Mouse (Mus musculus): Measurements from ENCODE around the gene Usp37. TPM values are rescaled to one million over a fixed set of nuclear protein-coding genes. Genes with fewer than 3 reads are reported as not detected.

The Usp37 gene
- polyA plus RNA-seq, 1 experiment from 2014 or later = 28.6 TPM

DNA sequence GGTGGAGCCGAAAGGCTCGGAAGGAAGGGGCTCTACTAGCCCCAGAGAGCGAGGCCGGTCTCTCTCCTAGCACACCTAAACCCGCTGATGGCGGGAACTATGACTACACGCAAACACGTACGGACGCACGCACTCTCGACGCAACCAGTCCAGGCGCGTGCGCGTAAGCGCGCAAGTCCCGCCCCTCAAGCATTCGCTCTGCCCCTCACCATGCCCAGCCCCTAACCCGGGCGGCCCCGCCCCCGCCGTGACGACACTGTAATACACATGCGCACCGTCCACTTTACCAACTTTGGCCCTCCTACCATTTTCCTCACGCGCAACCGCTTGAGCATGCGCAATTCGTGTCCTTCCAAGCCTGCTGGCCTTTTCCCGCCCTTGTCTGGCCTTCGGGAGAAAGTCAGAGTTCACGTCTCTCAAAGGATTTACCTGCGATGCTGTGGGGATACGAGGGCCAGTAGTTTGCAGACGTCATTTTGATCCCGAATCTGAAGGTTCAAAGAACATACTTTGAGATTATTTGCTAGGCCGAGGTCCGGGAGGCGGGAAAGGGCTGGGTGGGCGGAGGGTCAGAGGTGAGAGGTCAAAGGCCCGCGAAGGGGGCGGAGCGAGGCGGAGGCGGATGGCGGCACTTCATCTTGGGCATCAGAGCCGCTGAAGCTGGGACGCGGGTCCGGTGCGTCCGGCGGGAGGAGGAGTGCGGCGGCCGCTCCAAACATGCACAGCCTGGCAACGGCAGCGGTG lies 38.2 kb downstream of the Usp37 start, which contains the start of gene Cnot9:
Cnot9 (plus strand) TSS at position 338 of the 744 bp plus-strand sequence.
- no peaks in the 10 kb centered on the region for H3K36me3 ChIP-seq (ENCODE audit: control insufficient read depth, insufficient read depth, low read length)
- ATAC-seq (peak; percentile 100), DNase-seq (ENCODE audit: low spot score) (peak; percentile 99)
- peak within 1 kb of the TSS; percentile 88 for H3K4me2 ChIP-seq (ENCODE audit: low read length)
- H3K27ac ChIP-seq (ENCODE audit: low read depth, low read length) = peak within 1 kb of the TSS; percentile 87
- peak within 1 kb of the TSS; percentile 92 for H3K4me3 ChIP-seq (ENCODE audit: low read depth, low read length)
- H3K27me3 ChIP-seq (replicated peaks; ENCODE audit: control insufficient read depth, insufficient read depth, low read length) = no peaks in the 10 kb centered on the region
- H3K9me3 ChIP-seq (replicated peaks; ENCODE audit: control insufficient read depth, low read length) = no peaks in the 10 kb centered on the region
- peaks cover 25% of the 10 kb centered on the region for H3K4me1 ChIP-seq (ENCODE audit: control insufficient read depth, insufficient read depth, low read length)
- under 1% methylated on average over 60 of the region's 64 CpGs for WGBS
- H3K9ac ChIP-seq (ENCODE audit: low read length) = peak within 1 kb of the TSS; percentile 93

DNA sequence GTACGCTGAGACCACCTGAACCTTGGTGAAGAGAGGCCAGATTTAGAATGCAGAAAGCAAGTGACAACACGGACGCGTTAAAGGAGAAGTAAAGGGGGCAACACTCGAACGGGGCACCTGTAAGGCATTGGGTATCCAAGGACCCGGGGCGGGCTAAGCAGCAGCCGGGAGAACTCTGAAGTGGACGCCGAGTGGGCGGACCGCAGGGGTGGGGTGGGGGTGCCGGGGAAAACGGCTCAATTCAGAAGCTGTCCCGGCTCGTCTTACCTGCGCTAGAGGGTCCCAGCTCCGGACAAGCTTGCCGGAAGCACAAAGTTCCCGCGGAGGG lies 38.7 kb downstream of the Usp37 start:
- H3K4me1 ChIP-seq (ENCODE audit: control insufficient read depth, insufficient read depth, low read length) = peaks cover 25% of the 10 kb centered on the region
- H3K9me3 ChIP-seq (replicated peaks; ENCODE audit: control insufficient read depth, low read length) = no peaks in the 10 kb centered on the region
- 2% methylated on average over 22 of the region's 22 CpGs for WGBS
- no peaks in the 10 kb centered on the region for H3K27me3 ChIP-seq (replicated peaks; ENCODE audit: control insufficient read depth, insufficient read depth, low read length)
- peak overlapping the region; percentile 79 for H3K9ac ChIP-seq (ENCODE audit: low read length)
- no peaks in the 10 kb centered on the region for H3K36me3 ChIP-seq (ENCODE audit: control insufficient read depth, insufficient read depth, low read length)
- no peak for DNase-seq (ENCODE audit: low spot score)
- H3K4me3 ChIP-seq (ENCODE audit: low read depth, low read length) = peak overlapping the region; percentile 92
- peak overlapping the region; percentile 59 for H3K27ac ChIP-seq (ENCODE audit: low read depth, low read length)
- ATAC-seq = no peak; the same call in 1 of the 2 replicates
- peak overlapping the region; percentile 88 for H3K4me2 ChIP-seq (ENCODE audit: low read length)

DNA sequence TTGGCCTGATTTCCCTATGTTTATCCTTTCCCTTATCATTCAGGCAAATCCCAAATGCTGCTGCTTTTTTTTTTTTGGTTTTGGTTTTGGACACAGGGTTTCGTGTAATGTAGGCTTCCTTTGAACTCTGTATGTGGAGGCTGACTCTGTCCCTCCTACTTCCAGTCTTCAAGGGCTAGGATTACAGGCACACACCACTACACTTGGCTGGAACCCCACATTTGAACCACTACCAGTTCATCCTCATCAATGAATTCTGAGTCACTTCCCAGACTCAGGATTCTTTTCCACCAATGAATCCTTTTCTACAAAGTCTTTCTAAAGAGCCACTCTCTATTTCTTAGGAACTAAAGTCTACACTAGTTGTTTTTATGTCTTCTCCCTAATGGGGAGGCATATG lies 43.0 kb downstream of the Usp37 start:
- H3K9me3 ChIP-seq (replicated peaks; ENCODE audit: control insufficient read depth, low read length) = no peaks in the 10 kb centered on the region
- no peak overlapping the region for H3K4me3 ChIP-seq (ENCODE audit: low read depth, low read length)
- H3K9ac ChIP-seq (ENCODE audit: low read length) = no peak overlapping the region
- WGBS = 79% methylated on average over 1 of the region's 1 CpGs
- peaks cover 8% of the 10 kb centered on the region for H3K4me1 ChIP-seq (ENCODE audit: control insufficient read depth, insufficient read depth, low read length)
- DNase-seq (ENCODE audit: low spot score) (no peak), ATAC-seq (no peak)
- no peaks in the 10 kb centered on the region for H3K27me3 ChIP-seq (replicated peaks; ENCODE audit: control insufficient read depth, insufficient read depth, low read length)
- H3K36me3 ChIP-seq (ENCODE audit: control insufficient read depth, insufficient read depth, low read length) = peaks cover 10% of the 10 kb centered on the region; the same call in 1 of the 2 replicates
- no peak overlapping the region for H3K4me2 ChIP-seq (ENCODE audit: low read length)
- no peak overlapping the region for H3K27ac ChIP-seq (ENCODE audit: low read depth, low read length)

DNA sequence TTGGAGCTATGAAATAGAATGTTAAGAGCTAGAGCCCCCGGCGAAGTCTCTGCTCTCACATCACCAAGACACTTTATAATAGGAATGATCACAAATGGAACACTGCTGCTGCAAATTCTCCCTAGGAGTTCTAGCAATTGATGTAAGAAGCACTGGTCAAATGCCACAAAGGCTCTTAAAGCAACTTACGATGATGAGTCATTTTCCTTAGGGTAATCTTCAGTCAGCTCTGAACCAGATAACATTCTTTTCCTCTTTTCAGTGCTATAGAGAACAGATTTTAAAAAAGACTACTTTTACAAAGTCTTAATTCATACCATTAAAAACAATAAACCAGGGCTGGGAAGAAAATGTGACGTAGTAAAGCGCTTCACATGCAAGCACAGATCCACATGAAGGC lies 58.3 kb downstream of the Usp37 start:
- Histone ChIP-seq H3K9me3 (replicated peaks; ENCODE audit: control insufficient read depth, low read length) (no peaks in the 10 kb centered on the region), H3K36me3 (ENCODE audit: control insufficient read depth, insufficient read depth, low read length) (peaks cover 79% of the 10 kb centered on the region), H3K27me3 (replicated peaks; ENCODE audit: control insufficient read depth, insufficient read depth, low read length) (no peaks in the 10 kb centered on the region), H3K4me2 (ENCODE audit: low read length) (no peak overlapping the region), H3K9ac (ENCODE audit: low read length) (no peak overlapping the region), H3K27ac (ENCODE audit: low read depth, low read length) (no peak overlapping the region), H3K4me1 (ENCODE audit: control insufficient read depth, insufficient read depth, low read length) (no peaks in the 10 kb centered on the region), H3K4me3 (ENCODE audit: low read depth, low read length) (no peak overlapping the region)
- DNase-seq (ENCODE audit: low spot score) (no peak), ATAC-seq (no peak)
- 98% methylated on average over 5 of the region's 5 CpGs for WGBS

DNA sequence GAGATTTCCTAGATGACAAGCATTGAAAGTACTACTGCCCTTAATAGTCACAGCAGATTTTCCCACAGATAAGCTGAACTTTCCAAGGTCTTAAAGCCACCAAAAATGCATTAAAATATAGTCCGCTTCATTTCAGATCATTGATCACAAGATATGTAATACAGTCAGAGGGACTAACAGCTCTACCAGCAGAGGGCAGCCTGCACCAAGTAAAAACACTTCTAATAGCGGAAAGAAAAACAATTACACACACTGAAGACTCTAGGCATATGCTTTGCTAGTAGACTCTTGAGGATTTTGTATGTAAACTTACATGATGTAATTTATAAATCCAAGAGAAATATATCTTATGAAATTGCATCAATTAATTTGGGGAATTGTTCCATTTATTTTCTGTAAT lies 83.8 kb downstream of the Usp37 start:
- peaks cover 63% of the 10 kb centered on the region for H3K36me3 ChIP-seq (ENCODE audit: control insufficient read depth, insufficient read depth, low read length)
- WGBS = 63% methylated on average over 2 of the region's 2 CpGs
- H3K9me3 ChIP-seq (replicated peaks; ENCODE audit: control insufficient read depth, low read length) = no peaks in the 10 kb centered on the region
- H3K27ac ChIP-seq (ENCODE audit: low read depth, low read length) = no peak overlapping the region
- ATAC-seq = no peak
- H3K27me3 ChIP-seq (replicated peaks; ENCODE audit: control insufficient read depth, insufficient read depth, low read length) = no peaks in the 10 kb centered on the region
- H3K4me3 ChIP-seq (ENCODE audit: low read depth, low read length) = no peak overlapping the region
- no peak overlapping the region for H3K9ac ChIP-seq (ENCODE audit: low read length)
- no peak overlapping the region for H3K4me2 ChIP-seq (ENCODE audit: low read length)
- H3K4me1 ChIP-seq (ENCODE audit: control insufficient read depth, insufficient read depth, low read length) = no peaks in the 10 kb centered on the region
- DNase-seq (ENCODE audit: low spot score) = peak; percentile 58

DNA sequence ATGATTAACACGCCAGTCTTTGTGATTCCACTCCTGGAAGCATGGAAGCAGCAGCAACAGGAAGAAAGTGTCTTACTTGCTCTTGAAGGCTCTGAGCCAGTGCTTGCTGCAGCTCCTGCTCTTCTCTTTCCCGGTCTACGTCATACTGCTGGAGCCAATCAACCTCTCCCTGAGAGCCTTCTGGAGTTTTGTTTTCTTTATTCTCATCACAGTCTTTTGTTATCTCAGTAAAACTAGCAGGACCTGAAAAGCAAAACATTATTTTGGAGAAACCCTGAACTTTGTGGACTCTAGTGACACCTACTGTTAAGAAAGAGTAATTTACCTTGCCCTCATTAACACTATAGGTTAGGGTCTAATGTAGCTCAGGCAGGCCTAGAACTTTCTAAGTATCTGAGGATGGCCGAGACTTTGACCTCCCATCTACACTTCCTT lies 91.5 kb downstream of the Usp37 start:
- 47% methylated on average over 4 of the region's 4 CpGs for WGBS
- peak; percentile 34; the same call in 1 of the 2 replicates for ATAC-seq
- Histone ChIP-seq H3K4me3 (ENCODE audit: low read depth, low read length) (no peak overlapping the region), H3K9ac (ENCODE audit: low read length) (no peak overlapping the region), H3K36me3 (ENCODE audit: control insufficient read depth, insufficient read depth, low read length) (peaks cover 78% of the 10 kb centered on the region), H3K27ac (ENCODE audit: low read depth, low read length) (no peak overlapping the region), H3K9me3 (replicated peaks; ENCODE audit: control insufficient read depth, low read length) (no peaks in the 10 kb centered on the region), H3K4me1 (ENCODE audit: control insufficient read depth, insufficient read depth, low read length) (no peaks in the 10 kb centered on the region), H3K4me2 (ENCODE audit: low read length) (no peak overlapping the region), H3K27me3 (replicated peaks; ENCODE audit: control insufficient read depth, insufficient read depth, low read length) (no peaks in the 10 kb centered on the region)
- DNase-seq (ENCODE audit: low spot score) = peak; percentile 74

DNA sequence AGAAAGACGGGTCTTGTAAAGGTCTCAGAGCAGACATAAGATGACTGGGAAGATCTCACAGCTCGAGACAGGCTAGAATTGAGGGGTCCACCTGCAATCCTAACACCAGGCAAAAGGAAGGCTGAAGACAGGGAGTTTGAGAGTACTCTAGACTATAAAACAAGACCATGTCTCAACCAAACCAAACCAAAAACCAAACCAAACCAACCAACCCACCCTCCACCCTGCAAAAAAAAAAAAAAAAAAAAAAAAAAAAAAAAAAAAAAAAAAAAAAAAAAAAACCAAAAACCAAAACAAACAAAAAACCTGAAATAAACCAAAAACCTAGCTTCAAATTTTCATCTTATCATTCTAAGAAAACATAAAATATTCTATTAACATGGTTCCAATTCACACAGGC lies 99.5 kb downstream of the Usp37 start:
- ATAC-seq (no peak), DNase-seq (ENCODE audit: low spot score) (no peak)
- no peaks in the 10 kb centered on the region for H3K9me3 ChIP-seq (replicated peaks; ENCODE audit: control insufficient read depth, low read length)
- no peak overlapping the region for H3K4me3 ChIP-seq (ENCODE audit: low read depth, low read length)
- H3K9ac ChIP-seq (ENCODE audit: low read length) = no peak overlapping the region
- no peak overlapping the region for H3K27ac ChIP-seq (ENCODE audit: low read depth, low read length)
- H3K4me2 ChIP-seq (ENCODE audit: low read length) = no peak overlapping the region
- no peaks in the 10 kb centered on the region for H3K27me3 ChIP-seq (replicated peaks; ENCODE audit: control insufficient read depth, insufficient read depth, low read length)
- 95% methylated on average over 2 of the region's 2 CpGs for WGBS
- peaks cover 73% of the 10 kb centered on the region for H3K36me3 ChIP-seq (ENCODE audit: control insufficient read depth, insufficient read depth, low read length)
- no peaks in the 10 kb centered on the region for H3K4me1 ChIP-seq (ENCODE audit: control insufficient read depth, insufficient read depth, low read length)

DNA sequence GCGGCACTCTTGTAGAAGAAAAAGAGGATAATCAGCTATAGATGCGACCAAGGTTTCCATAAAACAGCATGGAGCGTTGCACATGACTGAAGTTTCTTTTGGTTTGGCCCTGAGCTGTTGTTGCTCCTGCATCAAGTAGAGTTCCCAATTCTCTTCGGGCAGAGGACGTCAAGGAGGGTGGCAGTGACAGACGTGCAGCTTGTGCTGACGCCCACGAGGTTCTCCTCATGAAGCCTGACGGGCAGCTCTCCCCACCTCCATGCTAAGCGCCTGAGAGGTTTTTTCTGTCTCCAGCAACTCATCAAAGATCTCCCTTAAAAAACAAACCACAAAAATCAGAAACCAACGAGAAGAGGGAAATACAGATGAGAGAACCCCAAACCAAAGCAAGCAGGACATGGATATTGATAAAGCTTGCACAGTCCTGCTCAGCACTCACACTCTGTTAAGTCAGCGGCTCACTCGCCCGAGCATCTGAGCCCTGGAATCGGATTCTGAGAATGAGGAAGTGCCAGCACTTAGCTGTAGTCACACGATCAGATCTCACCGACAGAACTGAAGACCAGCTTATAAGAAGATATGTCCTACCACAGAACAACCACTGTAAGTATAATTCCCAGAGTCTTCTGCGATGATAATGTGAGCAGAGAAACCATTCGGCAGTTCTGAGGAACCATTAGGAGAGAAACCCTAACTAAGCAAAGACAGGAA lies 104.8 kb downstream of the Usp37 start:
- Histone ChIP-seq H3K36me3 (ENCODE audit: control insufficient read depth, insufficient read depth, low read length) (peaks cover 75% of the 10 kb centered on the region), H3K9ac (ENCODE audit: low read length) (no peak overlapping the region), H3K27me3 (replicated peaks; ENCODE audit: control insufficient read depth, insufficient read depth, low read length) (no peaks in the 10 kb centered on the region), H3K4me2 (ENCODE audit: low read length) (no peak overlapping the region), H3K4me3 (ENCODE audit: low read depth, low read length) (no peak overlapping the region), H3K9me3 (replicated peaks; ENCODE audit: control insufficient read depth, low read length) (no peaks in the 10 kb centered on the region), H3K27ac (ENCODE audit: low read depth, low read length) (no peak overlapping the region), H3K4me1 (ENCODE audit: control insufficient read depth, insufficient read depth, low read length) (no peaks in the 10 kb centered on the region)
- ATAC-seq (no peak), DNase-seq (ENCODE audit: low spot score) (no peak)
- WGBS = 90% methylated on average over 19 of the region's 19 CpGs
